Mouse (Mus musculus) urinary bladder, postnatal 14 days (tissue): ENCODE results near the gene Aifm2.

Experiments
- DNase-seq: peaks from one replicate; pipeline ENCODE4 v3.0.0; 2021; ENCODE audit warnings: low spot score

Aifm2 gene

DNA sequence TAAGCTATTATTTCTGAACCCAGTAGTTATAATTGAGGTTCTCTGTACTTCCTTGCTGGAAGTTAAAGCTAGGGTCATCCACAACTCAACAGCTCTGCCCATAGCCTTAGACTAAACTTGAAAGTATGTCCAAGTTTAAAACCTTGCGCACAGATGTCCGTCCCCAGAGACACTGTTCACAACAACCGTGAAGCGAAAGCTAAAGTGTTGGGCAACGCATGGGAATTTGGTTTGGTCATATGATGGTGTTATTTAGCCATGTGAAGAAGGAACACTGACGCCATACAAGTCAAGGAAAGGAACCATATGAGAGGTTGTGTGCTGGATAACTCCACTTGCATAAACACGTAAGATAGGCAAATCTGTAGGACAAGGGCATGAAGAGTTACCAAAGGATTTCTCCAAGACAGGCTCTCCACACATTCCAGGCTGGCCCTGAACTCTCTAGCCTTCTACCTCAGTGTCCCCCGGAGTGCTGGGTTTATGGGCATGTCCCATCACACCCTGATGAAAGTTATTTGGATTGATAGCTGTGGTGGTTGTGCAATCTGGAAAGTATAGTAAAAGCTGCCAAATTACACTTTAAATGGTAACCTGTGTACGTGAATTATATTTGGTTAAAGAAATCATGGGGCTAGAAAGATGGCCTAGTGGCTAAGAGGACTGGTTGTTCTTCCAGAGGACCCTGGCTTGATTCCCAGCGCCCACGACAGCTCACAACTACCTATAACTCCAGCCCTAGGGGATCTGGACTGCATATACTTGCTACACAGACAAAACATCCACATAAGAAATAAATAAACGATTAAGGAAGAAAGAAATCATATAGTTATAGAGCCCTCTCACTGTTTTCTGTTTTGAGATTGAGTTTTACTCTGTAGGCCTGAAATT, 2.6 kb downstream of the Aifm2 start:
- DNase-seq: no peak

DNA sequence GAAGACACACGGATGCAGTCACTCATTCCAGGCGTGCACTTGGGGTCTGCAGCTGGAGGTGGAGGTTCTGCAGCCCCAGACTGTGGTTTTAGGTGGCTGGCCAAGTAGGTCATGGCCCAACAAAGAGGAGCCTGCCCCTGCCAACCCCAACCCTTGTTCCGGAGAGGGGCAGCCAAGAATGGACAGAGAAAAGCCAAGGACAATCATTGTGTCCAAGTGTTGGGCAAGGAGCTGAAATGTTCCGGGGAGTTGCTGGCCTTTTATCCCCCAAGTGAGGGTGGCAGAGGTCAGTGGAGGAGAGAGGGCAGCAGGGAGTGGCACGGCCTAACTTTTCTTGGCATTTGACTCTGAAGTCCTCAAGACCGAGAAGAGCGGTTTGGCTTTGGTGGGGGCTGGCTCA, 5.3 kb downstream of the Aifm2 start:
- DNase-seq: no peak

DNA sequence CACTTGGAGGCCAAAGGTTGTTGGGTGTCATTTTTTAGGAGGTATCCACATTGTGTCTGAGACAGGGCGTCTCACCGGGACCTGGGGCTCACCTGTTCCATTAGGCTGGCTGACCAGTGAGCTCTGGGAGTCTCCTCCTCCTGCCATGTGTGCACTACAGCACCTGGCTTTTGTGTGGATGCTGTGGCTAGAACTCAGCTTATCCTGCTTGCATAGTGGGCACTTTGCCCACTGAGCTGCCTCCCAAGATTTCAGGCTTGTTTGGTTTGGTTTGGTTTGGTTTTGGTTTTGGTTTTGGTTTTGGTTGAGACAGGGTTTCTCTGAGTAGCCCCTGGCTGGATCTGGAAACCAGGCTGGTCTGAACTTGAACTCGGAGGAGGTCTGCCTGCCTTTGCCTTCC, 7.2 kb downstream of the Aifm2 start:
- no peak for DNase-seq

DNA sequence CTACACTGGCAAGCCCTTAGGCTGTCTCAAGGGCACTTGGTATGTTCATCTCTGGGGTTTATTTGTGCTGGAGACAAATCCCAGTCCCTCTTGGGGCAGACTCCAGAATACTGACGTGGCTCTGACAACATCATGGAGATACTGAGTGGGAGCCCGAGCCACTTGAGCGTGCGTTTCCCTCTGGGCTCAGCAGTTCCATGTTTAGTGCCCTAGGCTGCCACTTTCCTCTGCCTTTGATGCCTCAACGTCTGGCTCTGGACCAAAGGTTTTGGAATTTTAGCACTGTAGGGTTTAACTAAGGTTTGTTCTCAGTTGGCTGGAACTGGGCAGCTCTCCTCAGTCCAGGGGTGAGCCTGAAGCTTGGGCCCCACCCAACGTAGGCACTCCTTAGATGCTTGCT, 8.2 kb downstream of the Aifm2 start:
- DNase-seq: no peak

DNA sequence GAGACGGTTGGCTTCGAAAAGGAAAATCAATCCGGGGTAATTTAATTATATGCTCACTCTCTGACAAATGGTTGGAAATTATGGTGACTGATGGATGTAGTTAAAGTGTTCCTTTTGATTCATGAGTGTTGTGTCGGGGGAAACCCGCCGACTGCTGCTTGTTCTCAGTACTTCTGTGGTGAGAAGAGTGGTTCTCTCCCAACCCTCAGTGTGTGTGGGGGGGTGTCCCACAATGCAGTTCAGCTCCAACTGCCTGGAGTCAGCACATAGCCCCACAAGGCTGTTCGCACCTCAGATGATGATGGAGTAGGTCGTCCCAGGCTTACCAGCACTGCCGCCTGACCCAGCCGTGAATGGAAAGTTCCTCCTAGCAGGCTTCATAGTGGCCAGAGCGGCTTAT, 14.1 kb downstream of the Aifm2 start:
- DNase-seq: no peak

DNA sequence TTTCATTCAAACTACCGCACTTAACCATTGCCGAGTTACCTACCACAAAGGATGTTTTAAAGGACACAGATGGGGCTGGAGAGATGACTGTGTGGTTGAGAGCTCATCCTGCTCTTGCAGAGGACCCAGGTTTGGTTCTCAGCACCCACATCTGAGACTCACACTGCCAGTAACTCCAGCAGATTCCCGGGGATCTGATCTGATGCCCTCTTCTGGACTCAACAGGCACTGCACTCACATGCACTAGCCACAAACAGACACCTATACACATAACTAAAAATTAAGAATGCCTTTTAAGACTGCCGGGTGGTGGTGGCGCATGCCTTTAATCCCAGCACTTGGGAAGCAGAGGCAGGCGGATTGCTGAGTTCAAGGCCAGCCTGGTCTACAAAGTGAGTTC, 15.1 kb downstream of the Aifm2 start:
- DNase-seq: no peak

DNA sequence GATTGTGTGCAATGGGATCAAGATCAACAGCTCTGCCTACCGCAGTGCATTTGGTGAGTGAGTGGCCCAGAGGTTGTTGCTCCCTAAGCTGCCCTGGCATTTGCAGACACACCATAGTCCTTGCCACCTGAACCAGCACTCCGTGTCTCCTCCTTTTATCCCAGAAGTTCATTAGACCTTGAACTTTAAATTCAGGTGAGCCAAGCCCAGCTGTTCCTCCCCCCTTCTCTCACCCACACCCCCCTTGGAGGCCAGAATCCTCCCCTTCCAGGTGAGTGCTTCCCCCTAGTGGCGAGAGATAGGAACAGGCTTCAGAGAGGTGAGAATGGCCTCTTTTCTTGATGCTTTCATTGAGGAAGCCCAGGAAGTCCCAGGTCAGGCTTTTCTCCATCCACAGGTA, 19.3 kb downstream of the Aifm2 start:
- no peak for DNase-seq

DNA sequence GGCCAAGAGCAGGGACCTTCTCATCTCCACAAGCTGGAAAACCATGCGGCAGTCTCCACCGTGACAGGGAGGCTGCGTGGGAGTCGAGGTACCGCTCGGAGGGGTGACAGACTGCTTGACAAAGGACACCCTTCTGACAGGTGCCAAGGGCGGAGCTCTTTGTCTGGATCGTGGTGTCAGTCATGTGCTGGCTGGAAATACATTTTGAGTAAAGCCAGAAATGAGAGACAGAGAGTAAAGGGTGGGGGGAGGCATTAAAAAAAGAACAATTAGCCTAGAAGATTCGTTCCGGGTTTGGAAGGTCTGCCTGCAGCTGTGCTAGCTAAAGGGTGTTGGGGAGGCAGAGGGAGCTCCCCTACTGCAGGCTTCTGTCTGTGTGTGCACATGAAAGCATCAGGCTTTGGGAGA, 21.6 kb downstream of the Aifm2 start:
- no peak for DNase-seq

DNA sequence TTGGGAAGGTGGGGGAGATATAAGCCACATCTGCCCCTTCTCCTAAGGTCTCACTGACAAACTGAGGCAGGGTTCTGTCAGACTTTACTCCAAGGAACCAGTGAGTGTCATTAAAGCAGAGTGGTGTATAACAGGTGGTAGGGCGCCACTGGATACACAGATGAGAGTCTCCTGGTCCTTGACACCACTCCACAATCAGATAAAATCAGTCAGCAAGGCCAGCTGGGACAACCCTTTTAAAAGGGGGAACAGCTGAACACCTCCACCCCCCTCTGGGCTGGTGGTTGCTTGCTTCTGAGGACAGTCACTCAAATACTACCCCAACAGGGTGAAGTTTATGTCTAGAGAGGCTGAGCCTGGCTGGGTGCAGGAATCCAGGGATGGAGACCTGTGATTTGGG, 22.5 kb downstream of the Aifm2 start:
- no peak for DNase-seq

DNA sequence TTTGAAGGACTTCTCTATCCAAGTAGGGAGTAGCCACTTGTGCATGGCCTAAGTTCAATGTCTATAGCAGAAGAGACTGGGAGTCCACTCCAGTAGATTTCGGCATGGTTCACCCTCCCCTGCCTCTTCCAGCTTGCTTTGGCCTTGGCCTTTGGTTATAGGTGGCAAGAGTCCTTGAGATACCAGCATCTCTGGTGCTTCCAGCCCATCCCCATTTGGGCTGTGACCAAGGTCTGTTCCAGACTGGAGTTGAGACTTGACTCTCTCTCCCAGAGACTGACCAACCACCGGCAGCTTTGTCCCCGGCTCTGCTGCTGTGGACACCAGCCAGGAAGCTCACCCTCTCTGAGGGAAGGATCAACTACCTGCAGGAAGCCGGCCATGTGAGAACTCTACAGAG, 23.1 kb downstream of the Aifm2 start:
- DNase-seq: no peak

DNA sequence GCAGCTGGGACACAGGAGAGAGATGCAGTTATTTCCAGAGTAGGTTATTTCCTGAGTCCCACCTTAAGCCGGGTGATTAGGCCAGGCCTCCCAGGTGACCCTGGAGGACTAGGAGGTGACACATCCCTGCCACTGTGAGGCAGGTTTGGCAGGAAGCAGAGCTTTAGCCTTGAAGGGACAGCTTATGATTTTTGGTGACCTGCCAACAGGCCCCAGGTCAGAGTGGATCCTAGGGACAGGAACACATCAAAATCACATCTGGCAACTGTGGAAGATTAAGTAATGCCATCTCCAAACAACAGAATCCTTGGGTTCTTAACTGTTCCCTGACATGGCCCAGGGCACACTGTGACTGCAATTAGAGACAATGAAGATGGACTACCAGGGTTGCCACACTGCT, 26.2 kb downstream of the Aifm2 start:
- no peak for DNase-seq

DNA sequence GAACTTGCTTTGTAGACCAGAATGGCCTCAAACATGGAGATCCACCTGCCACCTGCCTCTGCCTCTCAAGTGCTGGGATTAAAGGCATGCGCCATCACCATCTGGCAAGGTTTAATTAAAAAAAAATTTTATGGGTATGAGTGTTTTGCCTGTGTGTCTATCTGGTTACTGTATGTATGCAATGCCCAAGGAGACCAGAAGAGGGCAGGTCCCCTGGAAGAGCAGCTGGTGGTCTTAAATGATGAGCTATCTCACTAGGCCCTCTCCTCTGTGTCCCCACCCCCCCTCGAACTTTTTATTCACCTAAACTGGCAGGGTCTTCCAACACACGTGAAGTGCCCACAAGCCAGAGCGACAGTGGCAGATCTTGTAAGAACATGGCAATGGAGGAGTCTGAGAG, 26.8 kb downstream of the Aifm2 start:
- no peak for DNase-seq

DNA sequence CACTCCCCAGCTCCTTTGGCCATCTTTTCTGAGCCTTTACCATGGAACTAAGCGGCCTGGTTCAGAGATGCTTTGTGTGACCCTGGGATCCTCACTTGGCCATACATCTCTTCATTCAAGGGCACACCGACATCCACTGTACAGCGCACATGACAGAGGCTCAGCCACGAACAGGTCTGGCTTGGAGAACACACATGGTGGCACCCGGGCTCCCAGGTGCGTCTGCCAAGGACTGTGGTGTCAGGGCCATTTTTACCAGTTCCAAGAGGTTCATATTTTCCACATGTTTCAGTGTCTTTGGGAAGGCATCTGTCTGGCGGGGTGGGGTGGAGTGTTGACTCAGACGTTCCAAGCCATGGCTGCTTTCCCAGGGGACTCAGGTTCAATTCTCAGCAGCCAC, 27.3 kb downstream of the Aifm2 start:
- no peak for DNase-seq

DNA sequence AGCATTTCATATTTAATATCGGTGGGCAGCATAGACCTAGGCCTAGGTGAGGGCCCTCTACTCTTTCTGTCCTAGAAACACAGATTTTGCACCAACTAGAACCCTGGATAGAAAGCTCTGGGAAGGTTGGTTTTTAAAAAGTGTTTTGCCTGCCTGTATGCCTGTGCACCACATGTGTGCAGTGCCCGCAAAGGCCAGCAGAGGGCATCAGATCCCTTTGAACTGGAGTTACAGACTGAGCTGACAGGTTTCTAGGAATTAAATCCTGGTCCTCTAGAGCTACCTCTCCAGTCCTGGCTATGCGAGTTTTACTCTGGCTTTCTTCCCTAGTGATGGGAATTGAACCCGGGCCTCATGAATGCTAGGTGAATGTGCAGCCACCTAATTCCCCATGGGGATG, 30.1 kb downstream of the Aifm2 start:
- DNase-seq: peak; percentile 40

DNA sequence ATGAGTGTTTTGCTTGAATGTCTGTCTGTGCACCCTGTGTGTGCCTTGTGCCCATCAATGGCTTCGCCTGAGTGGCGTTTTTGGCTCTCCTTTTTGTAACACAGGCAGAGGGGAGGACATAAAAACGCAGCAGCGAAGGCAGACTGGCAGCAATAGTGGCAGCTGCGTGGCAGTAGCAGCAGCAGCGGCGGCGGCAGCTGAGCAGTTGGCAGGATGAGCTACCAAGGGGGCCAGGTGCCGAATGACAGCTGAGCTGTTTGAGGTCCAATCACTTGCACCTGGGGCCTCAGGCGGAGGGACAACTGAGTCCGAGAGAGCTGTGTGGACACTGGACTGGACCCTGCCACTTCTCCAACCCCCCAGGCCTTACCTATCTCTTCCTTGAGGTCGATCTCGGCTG, 32.2 kb downstream of the Aifm2 start:
- no peak for DNase-seq

DNA sequence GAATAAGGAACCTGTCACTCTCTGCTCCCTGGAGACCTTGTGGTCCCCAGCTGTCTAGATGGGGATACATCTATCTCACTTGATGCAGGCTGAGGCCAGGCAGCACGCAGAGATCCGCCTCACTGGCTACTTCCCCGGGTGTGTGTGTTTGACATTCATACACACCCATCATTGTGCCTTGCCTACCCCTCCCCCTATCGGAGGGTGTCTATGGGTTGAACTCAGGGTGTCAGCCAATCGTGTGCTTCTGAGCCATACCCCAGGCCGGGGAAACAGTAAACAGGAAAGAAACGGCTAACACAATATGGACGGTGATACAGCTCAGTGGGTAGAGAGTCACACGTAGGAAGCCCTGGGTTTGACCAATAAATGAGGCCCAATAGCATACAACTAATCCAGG, 35.0 kb downstream of the Aifm2 start:
- DNase-seq: no peak

DNA sequence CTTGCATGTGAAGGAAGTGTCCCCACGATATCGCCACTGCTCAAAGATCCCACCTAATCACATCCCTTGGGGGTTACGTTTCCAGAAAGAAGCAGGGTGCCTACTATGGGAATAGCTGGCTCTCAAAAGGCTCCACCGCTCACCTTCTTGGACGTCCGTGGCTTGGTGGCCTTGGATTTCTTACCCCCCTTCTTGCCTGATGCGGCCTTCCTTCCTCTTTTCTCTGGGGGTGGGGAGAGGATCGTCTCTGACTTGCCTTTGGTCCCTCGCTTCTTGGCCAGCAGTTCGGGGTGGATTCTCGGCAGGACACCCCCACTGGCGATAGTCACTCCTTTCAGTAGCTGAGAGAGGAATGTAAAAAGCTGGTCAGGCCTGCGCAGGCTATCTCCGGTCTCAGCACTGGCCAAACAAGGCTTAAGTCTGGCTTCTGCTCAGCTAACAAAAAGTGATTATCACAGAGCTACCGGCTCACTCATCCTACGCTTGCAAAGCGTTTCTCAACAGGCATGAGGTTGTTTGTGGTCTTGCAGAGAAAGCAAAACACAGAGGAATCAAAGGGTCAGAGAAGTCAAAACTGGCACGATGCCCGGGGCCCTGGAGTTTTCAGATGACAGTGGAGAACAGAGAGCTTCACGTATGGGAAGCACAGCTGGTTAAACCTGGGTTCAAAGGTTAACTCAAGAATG, 36.6 kb downstream of the Aifm2 start:
- DNase-seq: peak; percentile 29

DNA sequence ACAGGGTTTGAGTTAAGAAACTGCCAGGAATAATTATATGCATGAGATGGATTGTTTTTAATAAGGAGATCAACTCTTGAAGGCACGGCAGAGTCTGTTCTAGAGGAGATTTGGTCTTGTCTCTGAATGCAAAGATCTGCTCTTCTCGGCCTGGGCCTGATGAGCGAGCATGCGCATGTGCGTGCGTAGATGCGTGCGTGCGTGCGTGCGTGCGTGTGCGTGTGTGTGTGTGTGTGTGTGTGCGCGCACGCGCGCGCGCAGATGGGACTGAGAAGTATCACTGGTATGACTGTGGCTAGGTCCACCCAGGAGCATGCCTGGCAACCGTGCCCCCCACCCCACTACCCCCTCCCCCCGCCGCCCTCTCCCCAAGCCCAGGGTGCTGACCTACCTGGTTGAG, 38.0 kb downstream of the Aifm2 start:
- DNase-seq: no peak

DNA sequence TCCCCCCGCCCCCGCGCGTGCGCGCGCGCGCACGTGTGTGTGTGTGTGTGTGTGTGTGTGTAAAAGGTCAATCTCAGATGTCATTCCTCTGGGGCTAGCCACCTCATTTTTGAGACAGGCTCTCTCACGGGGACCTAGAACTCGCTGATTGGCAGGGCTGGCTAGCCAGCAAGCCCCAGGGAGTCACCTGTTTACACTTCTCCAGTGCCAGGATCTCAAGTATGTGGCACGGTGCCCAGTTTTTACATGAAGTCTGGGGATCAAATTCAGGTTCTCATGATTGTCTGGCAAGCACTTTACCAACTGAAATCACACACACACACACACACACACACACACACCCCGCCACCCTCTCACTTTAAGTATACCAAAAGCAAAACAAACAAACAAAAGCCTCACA, 42.0 kb downstream of the Aifm2 start:
- DNase-seq: peak; percentile 33

DNA sequence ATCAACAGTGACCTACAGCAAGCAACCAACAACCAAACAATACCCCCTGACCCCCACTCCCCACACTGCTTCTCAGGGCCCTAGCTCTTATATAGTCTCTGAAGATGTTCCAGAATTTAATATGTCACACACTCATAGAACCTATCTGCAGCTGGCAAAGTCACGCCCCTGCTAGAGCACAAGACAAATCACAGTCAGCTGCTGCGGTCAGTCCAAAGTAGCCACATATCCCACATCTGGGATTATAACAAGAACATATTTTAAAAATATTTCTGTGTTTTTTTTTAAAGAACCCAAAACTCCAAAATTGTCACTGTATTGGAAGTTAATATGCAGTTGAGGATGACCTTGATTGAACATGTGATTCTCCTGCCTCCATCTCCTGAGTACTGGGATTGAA, 43.8 kb downstream of the Aifm2 start:
- no peak for DNase-seq

DNA sequence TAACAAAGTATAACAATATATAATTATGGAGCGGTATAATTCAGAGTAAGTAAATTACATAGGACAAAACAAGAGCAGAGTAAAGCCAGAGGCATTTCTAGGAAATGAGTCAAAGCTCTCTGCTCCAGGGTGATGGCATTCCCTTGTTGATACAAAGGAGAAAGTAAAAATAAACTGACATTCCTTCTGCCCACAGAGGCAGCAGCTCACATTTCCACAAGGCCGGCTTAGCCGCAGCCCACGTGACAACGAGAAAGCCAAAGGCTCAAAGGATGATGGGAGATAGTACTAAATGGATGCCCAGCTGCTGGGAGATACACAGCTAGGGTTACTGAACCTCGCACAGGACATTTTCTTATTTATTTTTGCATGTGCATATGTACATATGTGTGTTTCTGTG, 44.8 kb downstream of the Aifm2 start:
- DNase-seq: peak; percentile 16

DNA sequence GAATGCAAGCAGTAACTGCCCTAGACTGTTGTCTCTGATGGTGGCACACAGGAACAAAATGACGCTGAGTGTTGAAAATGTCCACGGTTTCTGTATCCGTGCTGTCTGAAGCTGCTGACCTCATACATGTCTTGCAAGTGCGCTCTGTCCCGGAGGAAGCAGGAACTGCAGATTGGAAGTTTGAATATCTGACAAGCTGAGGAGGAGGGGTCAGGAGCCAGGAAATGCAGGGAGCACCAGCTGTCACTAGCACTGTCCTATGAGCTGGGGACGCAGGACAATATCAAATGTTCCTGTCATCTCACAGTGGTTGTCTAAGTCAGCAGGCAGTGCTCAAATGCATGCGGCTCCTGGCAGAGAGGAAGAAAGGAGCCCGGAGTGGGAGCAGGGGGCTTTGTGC, 49.6 kb downstream of the Aifm2 start:
- DNase-seq: no peak

DNA sequence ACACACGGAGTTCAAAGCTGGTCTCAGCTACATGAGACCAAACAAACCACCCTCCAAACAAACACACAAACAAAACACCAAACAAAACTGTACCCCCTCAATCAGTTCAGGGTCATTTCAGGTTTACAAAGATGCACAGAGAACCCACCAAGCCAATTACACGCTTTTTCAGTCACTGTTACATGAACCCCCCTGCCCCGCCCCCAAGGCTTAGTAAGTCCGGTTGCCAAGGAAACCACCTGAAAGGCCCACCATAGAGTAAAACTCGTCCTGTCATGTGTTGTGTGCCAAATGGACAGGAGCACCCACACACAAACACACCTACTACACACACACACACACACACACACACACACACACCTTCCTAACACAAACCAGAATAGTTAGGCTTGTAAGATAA, 50.5 kb downstream of the Aifm2 start:
- DNase-seq: no peak

DNA sequence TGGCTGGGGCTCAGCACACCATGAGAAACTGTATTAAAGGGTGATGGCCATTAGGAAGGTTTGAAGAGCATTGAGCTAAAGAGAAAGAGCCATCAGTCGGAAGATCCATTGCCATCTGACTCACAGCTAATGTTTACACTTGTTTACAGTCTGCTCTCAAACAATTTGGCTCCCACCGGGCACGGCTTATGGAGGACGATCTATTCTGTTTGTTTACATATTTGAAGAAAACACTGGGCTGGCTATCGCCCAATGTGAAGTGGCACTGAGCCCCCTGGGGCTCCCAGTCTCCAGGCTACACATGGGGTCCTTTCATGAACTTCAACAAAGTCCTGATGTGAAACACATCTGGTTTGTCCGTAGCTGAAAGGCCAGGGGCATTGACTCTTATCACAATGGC, 51.7 kb downstream of the Aifm2 start:
- DNase-seq: no peak
